Mouse (Mus musculus): ENCODE results near the gene Kcnq2. TPM values are rescaled to one million over a fixed set of nuclear protein-coding genes. Genes with fewer than 3 reads are reported as not detected.
A peak's percentile ranks its signal among the peaks of the same experiment; 100 is the strongest.

Gene Kcnq2
- total and polyA plus RNA-seq, 3 experiments: 0.05 to 0.23 TPM; not detected in 1

DNA sequence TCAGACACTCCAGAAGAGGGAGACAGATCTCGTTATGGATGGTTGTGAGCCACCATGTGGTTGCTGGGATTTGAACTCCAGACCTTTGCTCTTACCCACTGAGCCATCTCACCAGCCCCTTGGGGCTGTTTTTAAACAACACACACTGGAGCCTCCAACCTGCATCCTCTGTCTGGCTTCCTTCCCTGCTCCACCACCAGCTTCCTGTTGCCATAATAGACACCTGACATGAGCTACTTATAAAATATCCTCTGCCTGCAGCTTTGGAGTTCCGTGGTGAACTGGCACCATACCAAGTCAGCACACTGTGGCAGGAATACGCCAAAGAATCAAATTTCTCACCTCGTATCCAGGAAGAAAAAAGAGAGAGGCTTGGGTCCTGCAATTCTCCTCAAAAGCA, 25.7 kb upstream of the Kcnq2 start:
- intact Hi-C loops (cut with DNase I): no loop called here
- Histone ChIP-seq H3K4me1 (ENCODE audit: control insufficient read depth, insufficient read depth, low read length) (peaks cover 13% of the 10 kb centered on the region), H3K9ac (ENCODE audit: low read depth, low read length) (no peak overlapping the region), H3K27ac (no peak overlapping the region; the same call in 1 of the 2 replicates), H3K4me3 (no peak overlapping the region), H3K27me3 (ENCODE audit: control insufficient read depth, insufficient read depth, low read length) (peaks cover 3% of the 10 kb centered on the region; the same call in 1 of the 2 replicates), H3K36me3 (ENCODE audit: control insufficient read depth, insufficient read depth, low read length) (no peaks in the 10 kb centered on the region), H3K79me2 (replicated peaks; ENCODE audit: control insufficient read depth, insufficient read depth, low read length) (no peaks in the 10 kb centered on the region)
- WGBS: 33% methylated on average over 4 of the region's 4 CpGs
- no peak for DNase-seq
- TF ChIP-seq EP300 (IDR thresholded peaks at IDR 0.05; ENCODE audit: insufficient read depth, low read depth, low read length): no peak
- no peak for TF ChIP-seq CTCF (IDR thresholded peaks at IDR 0.05)
- TF ChIP-seq POLR2A (IDR thresholded peaks at IDR 0.05; ENCODE audit: insufficient read depth, low read depth, low read length): no peak

- intact Hi-C loops (cut with DNase I): loop anchor here (10.0 kb wide), 1 partner anchor 435 kb away; the partner anchor contains the start of genes Prpf6, Samd10 and Zfp512b
- peak; percentile 52 to 62 for DNase-seq
- peaks cover 3% of the 10 kb centered on the region; the same call in 1 of the 2 replicates for H3K27me3 ChIP-seq (ENCODE audit: control insufficient read depth, insufficient read depth, low read length)
- 21% methylated on average over 2 of the region's 2 CpGs for WGBS
- H3K27ac ChIP-seq: peak overlapping the region; percentile 96
- no peaks in the 10 kb centered on the region for H3K36me3 ChIP-seq (ENCODE audit: control insufficient read depth, insufficient read depth, low read length)
- 0 out of 2 replicates have a peak overlapping the region, but pooled peaks have one; percentile 5 for H3K9ac ChIP-seq (ENCODE audit: low read depth, low read length)
- TF ChIP-seq EP300 (IDR thresholded peaks at IDR 0.05; ENCODE audit: insufficient read depth, low read depth, low read length) (no peak), POLR2A (IDR thresholded peaks at IDR 0.05; ENCODE audit: insufficient read depth, low read depth, low read length) (no peak)
- peaks cover 13% of the 10 kb centered on the region for H3K4me1 ChIP-seq (ENCODE audit: control insufficient read depth, insufficient read depth, low read length)
- H3K79me2 ChIP-seq (replicated peaks; ENCODE audit: control insufficient read depth, insufficient read depth, low read length): no peaks in the 10 kb centered on the region
- H3K4me3 ChIP-seq: no peak overlapping the region
Measured at GRCm38 (mm10) chr2:181159771-181160170, 24.7 kb upstream of the Kcnq2 start.

DNA sequence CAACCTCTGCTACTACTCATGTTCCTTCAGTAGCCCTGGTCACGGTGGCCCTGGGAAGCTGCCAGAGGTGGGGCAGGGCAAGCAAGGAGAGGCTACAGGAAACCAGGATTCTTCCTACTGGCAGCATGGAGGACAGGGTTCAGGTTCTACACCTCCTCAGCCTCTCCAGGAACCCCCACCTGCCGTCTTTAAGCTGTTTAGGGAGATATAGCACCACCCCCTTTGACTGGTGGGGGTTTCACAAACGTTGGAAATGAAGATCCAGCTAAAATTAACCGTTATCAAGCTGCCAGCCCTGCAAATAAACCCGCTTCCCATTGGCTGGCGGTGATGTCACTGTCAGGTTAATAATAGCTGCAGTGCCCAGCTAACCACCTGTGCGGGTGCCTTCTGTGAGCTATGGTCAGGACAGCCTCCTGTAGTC, 24.0 kb upstream of the Kcnq2 start:
- Histone ChIP-seq H3K79me2 (replicated peaks; ENCODE audit: control insufficient read depth, insufficient read depth, low read length) (no peaks in the 10 kb centered on the region), H3K4me3 (no peak overlapping the region), H3K36me3 (ENCODE audit: control insufficient read depth, insufficient read depth, low read length) (no peaks in the 10 kb centered on the region), H3K9ac (ENCODE audit: low read depth, low read length) (peak overlapping the region; percentile 66), H3K4me1 (ENCODE audit: control insufficient read depth, insufficient read depth, low read length) (peaks cover 13% of the 10 kb centered on the region), H3K27ac (peak overlapping the region; percentile 96), H3K27me3 (ENCODE audit: control insufficient read depth, insufficient read depth, low read length) (peaks cover 3% of the 10 kb centered on the region; the same call in 1 of the 2 replicates)
- DNase-seq: peak; percentile 58 to 73
- TF ChIP-seq CTCF (IDR thresholded peaks at IDR 0.05) (no peak), POLR2A (IDR thresholded peaks at IDR 0.05; ENCODE audit: insufficient read depth, low read depth, low read length) (peak; percentile 40)
- WGBS: 34% methylated on average over 7 of the region's 7 CpGs
- intact Hi-C loops (cut with DNase I): loop anchor here (10.0 kb wide), 1 partner anchor 436 kb away; the partner anchor contains the start of genes Prpf6, Samd10 and Zfp512b

DNA sequence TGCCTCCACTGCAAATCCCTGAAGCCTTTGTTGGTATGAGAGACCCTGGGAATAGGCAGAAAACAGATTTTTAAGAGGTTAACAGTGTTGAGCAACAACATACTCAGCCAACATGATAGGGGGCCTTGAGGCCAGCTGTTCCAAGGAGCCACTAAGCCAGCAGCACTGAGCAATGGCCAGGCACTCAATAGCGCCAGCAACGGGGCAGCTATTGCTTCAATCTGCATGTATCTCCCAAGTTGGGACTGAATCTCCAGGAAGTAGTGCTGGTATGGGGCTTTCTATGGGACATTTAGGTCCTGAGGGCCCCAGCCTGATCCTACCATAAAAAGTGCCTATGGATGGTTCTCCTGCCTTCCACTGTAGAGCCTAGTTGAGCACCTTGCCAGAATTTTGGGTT, 23.4 kb upstream of the Kcnq2 start:
- Histone ChIP-seq H3K27ac (peak overlapping the region; percentile 96), H3K79me2 (replicated peaks; ENCODE audit: control insufficient read depth, insufficient read depth, low read length) (no peaks in the 10 kb centered on the region), H3K4me1 (ENCODE audit: control insufficient read depth, insufficient read depth, low read length) (peaks cover 15% of the 10 kb centered on the region), H3K27me3 (ENCODE audit: control insufficient read depth, insufficient read depth, low read length) (peaks cover 3% of the 10 kb centered on the region; the same call in 1 of the 2 replicates), H3K9ac (ENCODE audit: low read depth, low read length) (no peak overlapping the region), H3K36me3 (ENCODE audit: control insufficient read depth, insufficient read depth, low read length) (no peaks in the 10 kb centered on the region), H3K4me3 (no peak overlapping the region)
- intact Hi-C loops (cut with DNase I): loop anchor here (10.0 kb wide), 1 partner anchor 436 kb away; the partner anchor contains the start of genes Prpf6, Samd10 and Zfp512b
- TF ChIP-seq EP300 (IDR thresholded peaks at IDR 0.05; ENCODE audit: insufficient read depth, low read depth, low read length) (no peak), CTCF (IDR thresholded peaks at IDR 0.05) (no peak), POLR2A (IDR thresholded peaks at IDR 0.05; ENCODE audit: insufficient read depth, low read depth, low read length) (no peak)
- DNase-seq: peak; percentile 61 to 65
- WGBS: 69% methylated on average over 2 of the region's 2 CpGs

DNA sequence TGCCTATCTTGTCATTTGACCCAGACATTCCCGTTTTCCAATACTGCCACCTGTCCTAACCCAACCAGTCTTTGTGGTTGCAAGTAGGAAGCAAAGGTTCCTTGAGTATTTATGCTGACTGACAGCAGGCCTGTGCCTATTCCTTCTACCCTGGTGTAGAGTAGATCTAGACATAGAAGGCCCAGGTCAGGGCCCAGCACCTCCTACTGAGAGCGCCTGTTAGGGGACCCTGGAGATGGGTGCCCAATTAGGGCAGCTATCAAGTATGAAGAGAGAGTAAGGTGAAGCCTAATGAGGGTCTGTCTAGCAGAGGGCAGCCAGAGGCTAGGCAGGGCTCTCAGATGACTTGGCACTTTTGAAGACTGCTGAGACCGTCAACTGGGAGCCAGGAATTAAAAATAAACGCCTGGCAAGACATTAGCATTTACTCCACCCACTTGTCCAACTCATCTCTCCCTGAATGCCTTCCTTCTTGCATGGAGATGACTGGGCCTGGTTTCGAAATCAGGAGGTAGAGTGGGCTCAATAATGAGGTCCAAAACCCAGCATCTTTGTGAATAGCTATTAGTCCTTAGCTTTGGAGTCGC, 22.7 kb upstream of the Kcnq2 start:
- intact Hi-C loops (cut with DNase I): loop anchor here (10.0 kb wide), 1 partner anchor 437 kb away; the partner anchor contains the start of genes Prpf6, Samd10 and Zfp512b

GRCm38 (mm10) chr2:181157180-181157579, 22.1 kb upstream of the Kcnq2 start:
- intact Hi-C loops (cut with DNase I): loop anchor here (10.0 kb wide), 1 partner anchor 438 kb away; the partner anchor contains the start of genes Prpf6, Samd10 and Zfp512b
- H3K9ac ChIP-seq (ENCODE audit: low read depth, low read length): no peak overlapping the region; the same call in 1 of the 2 replicates
- peak overlapping the region; percentile 61 for H3K4me3 ChIP-seq
- peak overlapping the region; percentile 96 for H3K27ac ChIP-seq
- WGBS: 68% methylated on average over 4 of the region's 4 CpGs
- H3K36me3 ChIP-seq (ENCODE audit: control insufficient read depth, insufficient read depth, low read length): no peaks in the 10 kb centered on the region
- H3K4me1 ChIP-seq (ENCODE audit: control insufficient read depth, insufficient read depth, low read length): peaks cover 15% of the 10 kb centered on the region
- peaks cover 3% of the 10 kb centered on the region; the same call in 1 of the 2 replicates for H3K27me3 ChIP-seq (ENCODE audit: control insufficient read depth, insufficient read depth, low read length)
- TF ChIP-seq CTCF (IDR thresholded peaks at IDR 0.05) (no peak), EP300 (IDR thresholded peaks at IDR 0.05; ENCODE audit: insufficient read depth, low read depth, low read length) (no peak), POLR2A (IDR thresholded peaks at IDR 0.05; ENCODE audit: insufficient read depth, low read depth, low read length) (no peak)
- no peaks in the 10 kb centered on the region for H3K79me2 ChIP-seq (replicated peaks; ENCODE audit: control insufficient read depth, insufficient read depth, low read length)
- DNase-seq: peak; percentile 21 to 47

More for the DNA sequence above, 22.7 kb upstream of the Kcnq2 start:
- Histone ChIP-seq H3K27me3 (ENCODE audit: control insufficient read depth, insufficient read depth, low read length) (peaks cover 3% of the 10 kb centered on the region; the same call in 1 of the 2 replicates), H3K36me3 (ENCODE audit: control insufficient read depth, insufficient read depth, low read length) (no peaks in the 10 kb centered on the region), H3K27ac (peak overlapping the region; percentile 96), H3K79me2 (replicated peaks; ENCODE audit: control insufficient read depth, insufficient read depth, low read length) (no peaks in the 10 kb centered on the region), H3K4me3 (no peak overlapping the region; the same call in 1 of the 2 replicates), H3K9ac (ENCODE audit: low read depth, low read length) (no peak overlapping the region), H3K4me1 (ENCODE audit: control insufficient read depth, insufficient read depth, low read length) (peaks cover 15% of the 10 kb centered on the region)
- peak; percentile 49 to 62 for DNase-seq
- 56% methylated on average over 6 of the region's 6 CpGs for WGBS
- TF ChIP-seq EP300 (IDR thresholded peaks at IDR 0.05; ENCODE audit: insufficient read depth, low read depth, low read length): no peak
- TF ChIP-seq POLR2A (IDR thresholded peaks at IDR 0.05; ENCODE audit: insufficient read depth, low read depth, low read length): peak; percentile 46; the same call in 1 of the 2 replicates
- no peak for TF ChIP-seq CTCF (IDR thresholded peaks at IDR 0.05)
